Mouse (Mus musculus) heart, embryonic 16.5 days (tissue): ENCODE data around the gene Drosha. TPM values are rescaled to one million over a fixed set of nuclear protein-coding genes. Genes with fewer than 3 reads are reported as not detected.
"Not testable (repeated sequence)": the region's sequence is repeated elsewhere in the genome, so short reads cannot be mapped to it uniquely, and the experiment has no call there.

Experiments
- ATAC-seq: fragments of 200-750 bp; cut with Nextera tagmentation; replicated peaks from 2 replicates; pipeline ENCODE4 v1.8.0; 2017; ENCODE audit warnings: moderate number of reproducible peaks; ENCODE audit not compliant: insufficient read depth, low FRiP score; ENCODE audit errors: extremely low read depth
- H3K27ac ChIP-seq: fragments of 300-500 bp; sonication (generic); 2 replicates; pipeline ENCODE4 v1.5.1; 2014; ENCODE audit warnings: mild to moderate bottlenecking, low read length, control low read depth, moderate library complexity
- H3K27me3 ChIP-seq: fragments of 300-500 bp; sonication (generic); 2 replicates; pipeline ENCODE4 v1.6.1; 2014; ENCODE audit warnings: low read length, mixed read lengths; ENCODE audit not compliant: control insufficient read depth, insufficient read depth
- H3K36me3 ChIP-seq: fragments of 300-500 bp; sonication (generic); 2 replicates; pipeline ENCODE4 v1.6.1; 2014; ENCODE audit not compliant: control insufficient read depth, insufficient read depth
- H3K4me1 ChIP-seq: fragments of 300-500 bp; sonication (generic); 2 replicates; pipeline ENCODE4 v1.6.1; 2014; ENCODE audit warnings: low read length, mixed read lengths; ENCODE audit not compliant: control insufficient read depth, insufficient read depth
- H3K4me2 ChIP-seq: fragments of 300-500 bp; sonication (generic); 2 replicates; pipeline ENCODE4 v1.6.1; 2014; ENCODE audit warnings: low read depth, mild to moderate bottlenecking, control low read depth, low read length
- H3K4me3 ChIP-seq: fragments of 300-500 bp; sonication (generic); 2 replicates; pipeline ENCODE4 v1.5.1; 2014; ENCODE audit warnings: mild to moderate bottlenecking, control low read depth, low read length
- H3K9ac ChIP-seq: fragments of 300-500 bp; sonication (generic); 2 replicates; pipeline ENCODE4 v1.6.1; 2014; ENCODE audit warnings: low read length, control low read depth
- H3K9me3 ChIP-seq: fragments of 300-500 bp; sonication (generic); replicated peaks from 2 replicates; pipeline ENCODE4 v1.6.1; 2016; ENCODE audit warnings: low read length; ENCODE audit not compliant: control insufficient read depth
- WGBS: fragments of 180-500 bp; shearing (Covaris S2); extraction: QIAGEN DNeasy Blood & Tissue Kit; methylation state at CpG from one replicate; pipeline ENCODE4 v1.1.7; 2014; 5-methylcytosine and 5-hydroxymethylcytosine counted together
- polyA plus RNA-seq: library from polyadenylated mRNA; unstranded; fragments of >200 nt; fragmentation: Nextera tagmentation; extraction: Ambion mirVana; gene quantifications from 2 replicates; pipeline ENCODE4 v1.2.1, GENCODE M21; 2015

Drosha gene
- polyA plus RNA-seq, 1 experiment from 2014 or later = 25.4 TPM

DNA sequence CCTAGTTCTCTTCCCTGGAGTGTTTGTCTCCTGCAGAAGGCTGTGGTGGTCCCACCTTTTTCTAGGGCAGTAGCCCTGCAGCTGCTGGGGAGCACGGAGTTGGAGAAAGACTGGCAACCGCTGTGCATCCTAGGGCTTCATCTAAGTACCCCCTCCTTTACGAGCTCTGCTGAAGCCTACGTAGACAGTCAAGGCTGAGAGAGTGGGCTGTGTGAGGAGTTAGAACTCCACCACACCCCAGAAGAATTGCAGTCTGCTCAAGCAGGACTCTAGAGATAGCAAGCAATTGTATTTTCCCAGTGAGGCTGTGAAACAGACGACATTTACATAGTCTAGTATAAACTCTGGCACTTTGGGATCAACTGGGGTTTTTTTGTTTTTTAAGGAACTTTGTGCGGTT lies 79.8 kb downstream of the Drosha start:
- WGBS = 80% methylated on average over 6 of the region's 6 CpGs

DNA sequence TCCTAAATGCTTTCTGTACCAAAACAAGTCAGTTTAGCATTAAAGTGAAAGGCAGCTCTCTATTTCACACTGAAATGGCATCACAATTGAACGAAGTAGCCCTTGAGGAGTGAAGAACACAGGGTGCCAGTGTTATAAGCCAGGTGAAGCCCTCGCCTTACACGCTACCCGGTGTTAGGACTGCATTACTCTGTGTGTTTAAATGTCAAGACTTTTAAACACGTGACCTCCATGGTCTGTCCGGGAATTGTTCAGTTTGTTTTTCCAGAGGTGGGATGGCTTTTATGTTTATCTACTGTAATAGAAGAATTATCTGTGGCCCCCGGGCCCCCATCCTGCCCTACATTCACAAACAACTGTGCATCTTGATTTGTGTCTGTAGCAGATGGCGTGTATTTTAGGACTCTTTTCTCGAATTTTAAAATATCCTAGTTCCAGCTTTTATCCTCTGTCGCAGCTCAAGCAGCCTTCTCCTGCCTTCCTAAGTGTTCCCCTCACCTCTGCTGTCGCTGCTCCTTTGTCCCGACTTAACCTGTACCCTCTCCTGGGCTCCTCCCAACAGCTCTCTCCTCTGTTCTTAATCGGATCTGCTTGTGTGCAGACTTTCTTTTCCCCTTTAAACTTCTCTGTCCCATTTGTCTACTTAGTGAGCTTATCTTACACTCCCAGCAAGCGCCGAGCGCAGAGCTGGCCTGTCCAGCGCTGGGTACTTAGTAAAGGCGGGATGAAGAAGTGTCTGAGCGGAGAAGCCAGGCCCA lies 83.5 kb downstream of the Drosha start:
- H3K36me3 ChIP-seq = peaks cover under 1% of the 10 kb centered on the region; the same call in 1 of the 2 replicates
- 43% methylated on average over 19 of the region's 19 CpGs for WGBS

More for the DNA sequence above, 79.8 kb downstream of the Drosha start:
- H3K9ac ChIP-seq = no peak overlapping the region
- H3K4me3 ChIP-seq = no peak overlapping the region
- H3K9me3 ChIP-seq = no peaks in the 10 kb centered on the region
- peaks cover 19% of the 10 kb centered on the region for H3K36me3 ChIP-seq
- H3K27me3 ChIP-seq = no peaks in the 10 kb centered on the region
- H3K4me2 ChIP-seq = no peak overlapping the region
- no peak overlapping the region for H3K27ac ChIP-seq
- peaks cover 8% of the 10 kb centered on the region for H3K4me1 ChIP-seq
- ATAC-seq = no peak

DNA sequence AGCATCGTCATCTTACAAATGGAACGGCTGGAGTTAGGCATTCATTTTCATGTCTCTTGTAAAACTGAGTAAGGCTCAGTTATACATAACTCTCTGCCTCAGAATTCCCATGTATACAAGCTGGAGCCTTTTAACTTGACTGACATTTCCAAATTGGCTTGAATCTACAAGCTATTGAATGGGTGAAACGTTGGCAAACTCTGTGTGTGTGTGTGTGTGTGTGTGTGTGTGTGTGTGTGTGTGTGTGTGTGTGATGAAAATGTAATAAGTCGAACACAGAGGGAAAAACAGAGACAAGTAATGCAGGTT lies 84.1 kb downstream of the Drosha start:
- H3K4me3 ChIP-seq = no peak overlapping the region
- H3K4me1 ChIP-seq = peaks cover 8% of the 10 kb centered on the region
- no peak overlapping the region for H3K9ac ChIP-seq
- H3K27me3 ChIP-seq = no peaks in the 10 kb centered on the region
- peak overlapping the region; percentile 25; the same call in 1 of the 2 replicates for H3K27ac ChIP-seq
- no peak overlapping the region for H3K4me2 ChIP-seq
- no peak for ATAC-seq
- WGBS = 42% methylated on average over 4 of the region's 4 CpGs
- H3K9me3 ChIP-seq = no peaks in the 10 kb centered on the region
- no peaks in the 10 kb centered on the region for H3K36me3 ChIP-seq

More for the DNA sequence above, 83.5 kb downstream of the Drosha start:
- Histone ChIP-seq H3K27ac (peak overlapping the region; percentile 25; the same call in 1 of the 2 replicates), H3K27me3 (no peaks in the 10 kb centered on the region), H3K4me3 (no peak overlapping the region), H3K9ac (no peak overlapping the region), H3K4me1 (peaks cover 8% of the 10 kb centered on the region), H3K9me3 (no peaks in the 10 kb centered on the region), H3K4me2 (peak overlapping the region; percentile 37; the same call in 1 of the 2 replicates)
- ATAC-seq = peak; percentile 71

DNA sequence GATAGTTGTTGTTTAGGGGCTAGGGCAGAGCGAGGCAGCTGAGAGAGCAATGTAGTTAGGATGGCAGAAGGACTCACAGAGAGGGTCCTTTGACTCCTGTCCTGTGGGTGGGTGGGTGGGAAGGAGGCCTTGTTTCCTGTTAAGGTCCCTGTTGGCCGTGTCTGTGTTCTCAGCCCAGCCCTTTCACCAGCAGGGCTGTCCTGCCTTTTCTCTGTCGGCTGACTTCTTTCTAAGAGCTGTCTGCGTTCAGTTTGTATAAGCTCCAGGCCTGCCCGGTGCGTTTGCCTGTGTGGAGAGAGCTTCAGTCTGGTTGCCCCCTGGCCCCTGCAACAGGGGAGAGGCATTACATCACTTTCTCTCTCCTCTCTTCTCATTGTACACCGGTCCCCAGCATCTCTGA lies 84.6 kb downstream of the Drosha start:
- Histone ChIP-seq H3K27ac (no peak overlapping the region), H3K27me3 (no peaks in the 10 kb centered on the region), H3K9ac (no peak overlapping the region), H3K36me3 (peaks cover 4% of the 10 kb centered on the region), H3K4me3 (no peak overlapping the region), H3K4me2 (no peak overlapping the region), H3K9me3 (no peaks in the 10 kb centered on the region), H3K4me1 (peaks cover 8% of the 10 kb centered on the region)
- WGBS = 46% methylated on average over 7 of the region's 7 CpGs
- ATAC-seq = no peak

DNA sequence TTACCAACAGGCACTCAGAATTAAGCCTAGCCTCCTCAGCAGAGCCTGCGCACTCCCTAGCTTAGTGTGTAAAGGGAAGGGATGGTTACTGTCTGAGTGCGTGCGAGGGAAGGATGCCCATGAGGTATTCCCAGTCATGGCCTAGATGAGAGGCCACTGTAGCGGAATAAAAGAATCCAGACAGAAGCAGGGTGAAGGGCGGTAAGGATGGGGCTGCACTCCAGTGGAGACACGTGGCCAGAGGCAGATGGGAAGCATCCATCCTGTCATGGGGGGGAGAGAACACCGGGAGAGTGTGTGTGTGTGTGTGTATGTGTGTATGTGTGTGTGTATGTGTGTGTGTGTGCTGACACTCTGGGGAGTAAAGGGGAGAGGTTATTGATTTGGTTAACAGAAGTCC lies 86.5 kb downstream of the Drosha start:
- Histone ChIP-seq H3K4me1 (peaks cover 8% of the 10 kb centered on the region), H3K9me3 (no peaks in the 10 kb centered on the region), H3K4me2 (no peak overlapping the region), H3K36me3 (peaks cover 14% of the 10 kb centered on the region), H3K9ac (no peak overlapping the region), H3K27me3 (no peaks in the 10 kb centered on the region), H3K27ac (no peak overlapping the region), H3K4me3 (no peak overlapping the region)
- 84% methylated on average over 7 of the region's 7 CpGs for WGBS
- no peak for ATAC-seq

DNA sequence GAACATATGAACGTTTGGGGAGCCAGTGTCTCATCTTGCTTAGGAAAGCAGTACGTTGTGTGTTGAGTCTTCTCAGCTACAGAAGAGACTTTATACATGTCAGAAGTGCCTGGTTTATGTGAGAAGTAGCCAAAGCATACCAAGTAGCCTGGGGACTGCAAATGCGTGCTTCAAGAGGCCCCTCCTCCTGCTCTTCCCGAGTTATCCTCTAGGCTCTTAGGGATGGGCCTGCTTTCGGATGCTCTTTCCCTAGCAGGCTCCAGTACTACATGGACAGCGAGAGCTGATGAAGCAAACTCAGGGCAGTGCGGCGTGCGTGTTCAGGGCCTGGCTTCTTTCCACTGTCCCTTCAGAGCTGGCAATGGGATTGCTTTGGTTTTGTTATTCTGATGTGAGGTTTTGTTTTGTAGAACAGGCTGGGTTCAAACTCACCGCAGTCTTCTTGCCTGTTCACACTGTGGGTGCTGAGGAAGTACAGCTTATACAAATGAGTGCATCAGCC lies 91.8 kb downstream of the Drosha start:
- Histone ChIP-seq H3K27me3 (no peaks in the 10 kb centered on the region), H3K9me3 (no peaks in the 10 kb centered on the region), H3K4me2 (no peak overlapping the region), H3K27ac (no peak overlapping the region), H3K4me1 (no peaks in the 10 kb centered on the region), H3K4me3 (no peak overlapping the region), H3K9ac (no peak overlapping the region), H3K36me3 (peaks cover 22% of the 10 kb centered on the region)
- no peak for ATAC-seq
- 82% methylated on average over 10 of the region's 10 CpGs for WGBS

DNA sequence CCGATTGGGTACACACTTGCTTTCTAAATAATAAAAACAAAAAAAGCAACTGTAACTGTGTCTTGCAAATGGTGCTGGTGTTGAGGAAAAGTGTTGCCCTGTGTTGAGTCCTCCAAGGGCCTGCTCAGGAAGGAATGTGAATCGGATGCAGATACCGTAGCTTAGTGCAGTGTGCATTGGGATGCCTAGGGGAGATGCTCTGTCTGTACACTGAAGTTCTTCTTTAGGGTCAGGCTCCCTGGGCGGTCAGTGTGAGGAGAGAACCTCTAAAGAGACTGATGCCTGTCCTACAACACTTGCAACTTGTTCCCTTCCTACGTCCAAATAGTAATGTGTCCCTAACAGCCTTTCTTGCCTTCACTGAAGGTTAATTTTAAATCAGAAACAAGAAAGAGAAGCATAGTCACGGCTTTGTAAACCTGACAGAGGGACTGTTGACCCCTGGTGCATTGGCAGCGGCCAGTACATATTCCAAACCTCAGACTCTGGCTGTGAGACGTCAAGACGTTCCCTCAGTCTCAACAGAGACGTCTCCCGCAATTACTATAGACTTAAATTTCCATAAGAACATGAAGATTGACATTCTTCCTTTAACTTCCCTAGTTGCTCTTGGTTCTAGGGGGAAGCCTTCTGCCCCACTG lies 94.8 kb downstream of the Drosha start:
- not testable (repeated sequence) for H3K27me3 ChIP-seq, H3K9ac ChIP-seq, H3K4me2 ChIP-seq, H3K4me1 ChIP-seq, H3K27ac ChIP-seq, H3K9me3 ChIP-seq, ATAC-seq, H3K4me3 ChIP-seq
- WGBS = 90% methylated on average over 11 of the region's 11 CpGs
- H3K36me3 ChIP-seq = peaks cover 23% of the 10 kb centered on the region

DNA sequence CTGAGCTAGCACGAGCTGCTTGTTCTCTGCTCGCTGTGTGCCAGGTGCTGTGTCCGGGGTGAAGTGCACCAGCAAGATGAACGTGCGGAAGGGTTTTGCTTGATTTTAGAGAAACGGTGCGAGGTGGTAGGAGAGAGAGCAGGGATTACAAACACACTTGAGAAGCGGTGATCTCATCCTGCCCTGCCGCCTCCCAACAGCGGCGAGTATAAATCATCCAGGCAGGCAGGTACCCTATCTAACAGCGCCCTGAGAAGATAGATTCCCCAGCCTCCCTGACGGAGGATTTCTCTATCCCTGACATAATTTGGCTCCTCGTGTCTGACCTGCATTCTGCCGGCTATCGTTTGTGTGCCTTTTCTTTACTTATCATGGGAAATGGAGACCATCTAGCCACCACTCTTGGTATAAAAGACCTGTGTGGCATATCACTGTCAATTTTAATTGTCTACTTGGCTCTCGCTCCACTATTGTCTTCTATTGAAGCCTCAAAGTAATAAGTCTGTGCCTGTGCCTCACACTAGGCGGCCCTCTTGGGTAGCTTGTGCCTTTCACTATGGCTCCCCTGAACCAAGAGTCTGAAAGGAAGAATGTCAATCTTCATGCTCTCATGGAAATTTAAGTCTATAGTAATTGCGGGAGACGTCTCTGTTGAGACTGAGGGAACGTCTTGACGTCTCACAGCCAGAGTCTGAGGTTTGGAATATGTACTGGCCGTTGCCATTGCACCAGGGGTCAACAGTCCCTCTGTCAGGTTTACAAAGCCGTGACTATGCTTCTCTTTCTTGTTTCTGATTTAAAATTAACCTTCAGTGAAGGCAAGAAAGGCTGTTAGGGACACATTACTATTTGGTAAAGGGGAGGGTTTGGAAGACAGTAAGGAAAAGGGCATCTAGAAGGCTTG lies 95.6 kb downstream of the Drosha start:
- H3K4me1 ChIP-seq = no peaks in the 10 kb centered on the region
- WGBS = 89% methylated on average over 24 of the region's 24 CpGs
- ATAC-seq = no peak
- no peak overlapping the region for H3K9ac ChIP-seq
- no peak overlapping the region for H3K27ac ChIP-seq
- no peaks in the 10 kb centered on the region for H3K27me3 ChIP-seq
- peaks cover 24% of the 10 kb centered on the region for H3K36me3 ChIP-seq
- no peak overlapping the region for H3K4me3 ChIP-seq
- H3K4me2 ChIP-seq = no peak overlapping the region
- no peaks in the 10 kb centered on the region for H3K9me3 ChIP-seq
